Mouse (Mus musculus) brain, embryonic 14.5 days (tissue): ENCODE measurements around the gene Ctnnd2.

Source experiments
- CTCF ChIP-seq: fragments of 200-500 bp; IDR thresholded peaks from 2 replicates; pipeline ENCODE4 v1.5.1; 2012; ENCODE audit warnings: inconsistent platforms, mild to moderate bottlenecking, moderate library complexity, borderline replicate concordance; ENCODE audit not compliant: insufficient read depth, insufficient read length; ENCODE audit errors: extremely low read depth
- POLR2A ChIP-seq: fragments of 200-500 bp; IDR thresholded peaks from 2 replicates; pipeline ENCODE4 v1.6.1; 2012; ENCODE audit warnings: mild to moderate bottlenecking, inconsistent platforms, borderline replicate concordance; ENCODE audit not compliant: poor library complexity, insufficient read depth, insufficient read length, severe bottlenecking; ENCODE audit errors: extremely low read depth

GRCm38 (mm10) chr15:30777801-30778200 lies 605.4 kb downstream of the Ctnnd2 start:
- no peak for TF ChIP-seq CTCF
- no peak for TF ChIP-seq POLR2A
